Mouse (Mus musculus) spleen, adult 2 months (tissue): ENCODE measurements around the gene Sik1.

Experiments
- CTCF ChIP-seq: fragments of 200-500 bp; IDR thresholded peaks from 2 replicates; pipeline ENCODE4 v1.5.1; 2011; ENCODE audit warnings: mild to moderate bottlenecking, inconsistent platforms; ENCODE audit not compliant: insufficient read depth, insufficient read length, insufficient replicate concordance; ENCODE audit errors: extremely low read depth
- POLR2A ChIP-seq: fragments of 200-500 bp; IDR thresholded peaks from 2 replicates; pipeline ENCODE4 v1.6.1; 2011; ENCODE audit warnings: low read depth, low read length, inconsistent platforms

DNA sequence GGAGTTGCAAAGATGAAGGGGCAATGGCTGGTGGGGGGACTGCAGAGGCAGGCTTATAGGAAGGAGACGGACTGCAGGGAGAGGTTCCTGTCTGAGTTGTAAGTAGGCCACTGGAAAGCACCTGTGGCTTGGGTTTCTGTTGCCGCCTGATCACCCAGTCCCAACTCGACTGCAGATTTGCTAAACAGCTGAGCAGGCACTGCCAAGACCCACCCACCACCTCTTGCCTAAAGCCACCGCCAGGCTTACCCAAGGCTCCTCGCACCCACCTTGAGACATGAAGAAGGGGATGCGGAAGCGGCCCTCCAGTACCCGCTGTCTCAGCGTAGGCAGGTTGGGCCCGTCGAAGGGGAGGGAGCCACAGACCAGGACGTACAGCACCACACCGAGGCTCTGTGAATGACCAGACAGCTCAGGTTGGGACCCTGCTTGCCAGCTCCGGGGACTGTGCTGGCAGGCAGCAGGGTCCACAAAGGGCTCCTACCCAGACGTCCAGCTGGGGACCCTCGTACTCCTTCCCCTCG, 5.1 kb downstream of the Sik1 start:
- TF ChIP-seq CTCF: no peak
- TF ChIP-seq POLR2A: no peak
